Mouse (Mus musculus) lung, postnatal 0 days (tissue): ENCODE measurements at regions not wholly inside any gene's neighbourhood (a gene's known extent, or its start where the extent isn't known, plus 50 kb on each side); places are given as distances from the start of the nearest gene placed in this dataset.

Experiments used
- CTCF ChIP-seq: IDR thresholded peaks from 2 replicates; pipeline ENCODE4 v1.5.1; 2016; ENCODE audit warnings: antibody characterized with exemption, mild to moderate bottlenecking
- EP300 ChIP-seq: IDR thresholded peaks from 2 replicates; pipeline ENCODE4 v1.6.1; 2016; ENCODE audit warnings: antibody characterized with exemption, mild to moderate bottlenecking, control low read depth

GRCm38 (mm10) chr8:79498611-79499010 lies 99.3 kb upstream of the Smad1 start:
- peak; percentile 32; the same call in 1 of the 2 replicates for TF ChIP-seq CTCF
- TF ChIP-seq EP300 = peak; percentile 69
